Mouse (Mus musculus): Measurements from ENCODE around the gene Scap.

- TF ChIP-seq REST (IDR thresholded peaks at IDR 0.05; ENCODE audit: insufficient read depth, insufficient read length), result no peak
- no peak for TF ChIP-seq POLR2A (IDR thresholded peaks at IDR 0.05; ENCODE audit: insufficient read length, low read depth)
- TF ChIP-seq MYOD1 (IDR thresholded peaks at IDR 0.05; ENCODE audit: control insufficient read depth in 1 of 3, insufficient read length in 2 of 3, low read depth in 2 of 3), result no peak
- TF ChIP-seq MYOG (IDR thresholded peaks at IDR 0.05; ENCODE audit: control insufficient read depth in 1 of 3, insufficient read depth in 1 of 3, insufficient read length in 2 of 3, low read depth in 2 of 3), result no peak
- TF ChIP-seq SRF (IDR thresholded peaks at IDR 0.05; ENCODE audit: control insufficient read depth, insufficient read length, low read depth), result no peak
- no peak for TF ChIP-seq POLR2AphosphoS2 (IDR thresholded peaks at IDR 0.05; ENCODE audit: insufficient read length, low read depth)
Observed at GRCm38 (mm10) chr9:110358341-110358740, 25.3 kb downstream of the Scap start.
